Mouse (Mus musculus) adrenal gland, postnatal 14 days (tissue): ENCODE measurements around the gene Sec24a. TPM values are rescaled to one million over a fixed set of nuclear protein-coding genes. Genes with fewer than 3 reads are reported as not detected.

Experiments used
- DNase-seq: peaks from one replicate; pipeline ENCODE4 v3.0.0; 2021; ENCODE audit warnings: mixed read lengths
- total RNA-seq: library from RNA; stranded (reverse); gene quantifications from 2 replicates; pipeline ENCODE4 v1.2.3, GENCODE M21; 2021

Gene Sec24a
- total RNA-seq, 1 experiment from 2014 or later, result 37.9 TPM

DNA sequence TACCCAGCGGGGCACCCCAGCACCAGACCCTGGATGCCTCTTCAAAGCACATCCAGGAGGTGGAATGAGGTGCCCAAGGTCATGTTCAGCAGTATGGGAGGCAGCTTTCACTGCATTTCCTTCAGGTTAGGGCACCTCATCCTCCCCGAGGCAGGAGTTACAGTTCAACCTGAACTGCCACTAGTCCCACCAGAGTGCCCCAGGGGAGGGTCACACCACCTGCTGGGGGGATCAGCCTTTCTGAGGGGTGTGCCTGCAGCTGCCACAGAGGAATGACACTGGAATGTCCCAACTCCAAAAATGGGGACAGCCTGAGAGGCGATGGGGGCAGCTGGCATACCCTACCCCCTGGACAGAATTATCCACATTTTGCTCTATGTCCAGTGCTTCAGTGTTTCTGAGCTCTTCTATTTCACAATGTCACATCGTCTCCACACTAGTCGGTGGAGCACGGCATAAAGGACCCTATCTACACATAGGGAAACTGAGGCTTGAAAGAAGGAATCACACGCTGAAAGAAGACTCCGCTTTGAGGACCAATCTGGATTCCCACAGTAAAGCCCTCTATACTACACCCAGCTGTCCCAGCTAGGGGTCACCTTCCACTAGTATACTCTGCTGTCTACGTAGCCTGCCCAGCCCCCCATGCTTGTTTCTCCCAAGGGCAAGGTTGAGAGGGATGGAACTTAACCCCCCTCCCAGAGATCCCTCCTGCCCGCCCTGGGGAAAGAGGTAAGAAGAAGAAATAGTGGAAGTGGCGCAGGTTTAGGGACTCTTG lies 114.1 kb downstream of the Sec24a start:
- DNase-seq, result no peak

DNA sequence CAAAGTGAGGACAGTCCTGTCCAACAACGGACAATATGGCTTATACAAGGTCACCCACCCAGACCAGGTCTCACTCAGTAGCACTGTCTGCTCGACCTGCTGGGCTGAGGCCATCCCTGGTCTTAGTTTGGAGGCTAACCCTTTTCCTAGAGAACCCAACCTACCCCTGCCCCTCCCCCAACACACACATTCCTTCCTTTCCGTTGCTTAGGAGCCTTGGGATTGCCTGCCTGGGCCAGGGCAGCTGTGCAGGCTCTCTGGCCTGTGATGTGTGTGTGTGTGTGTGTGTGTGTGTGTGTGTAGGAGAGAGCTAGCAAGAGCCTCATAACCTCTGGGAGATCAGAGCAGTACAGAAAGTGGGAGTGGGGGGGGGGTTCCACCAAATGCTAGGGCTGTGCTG lies 114.9 kb downstream of the Sec24a start:
- peak; percentile 40 for DNase-seq

DNA sequence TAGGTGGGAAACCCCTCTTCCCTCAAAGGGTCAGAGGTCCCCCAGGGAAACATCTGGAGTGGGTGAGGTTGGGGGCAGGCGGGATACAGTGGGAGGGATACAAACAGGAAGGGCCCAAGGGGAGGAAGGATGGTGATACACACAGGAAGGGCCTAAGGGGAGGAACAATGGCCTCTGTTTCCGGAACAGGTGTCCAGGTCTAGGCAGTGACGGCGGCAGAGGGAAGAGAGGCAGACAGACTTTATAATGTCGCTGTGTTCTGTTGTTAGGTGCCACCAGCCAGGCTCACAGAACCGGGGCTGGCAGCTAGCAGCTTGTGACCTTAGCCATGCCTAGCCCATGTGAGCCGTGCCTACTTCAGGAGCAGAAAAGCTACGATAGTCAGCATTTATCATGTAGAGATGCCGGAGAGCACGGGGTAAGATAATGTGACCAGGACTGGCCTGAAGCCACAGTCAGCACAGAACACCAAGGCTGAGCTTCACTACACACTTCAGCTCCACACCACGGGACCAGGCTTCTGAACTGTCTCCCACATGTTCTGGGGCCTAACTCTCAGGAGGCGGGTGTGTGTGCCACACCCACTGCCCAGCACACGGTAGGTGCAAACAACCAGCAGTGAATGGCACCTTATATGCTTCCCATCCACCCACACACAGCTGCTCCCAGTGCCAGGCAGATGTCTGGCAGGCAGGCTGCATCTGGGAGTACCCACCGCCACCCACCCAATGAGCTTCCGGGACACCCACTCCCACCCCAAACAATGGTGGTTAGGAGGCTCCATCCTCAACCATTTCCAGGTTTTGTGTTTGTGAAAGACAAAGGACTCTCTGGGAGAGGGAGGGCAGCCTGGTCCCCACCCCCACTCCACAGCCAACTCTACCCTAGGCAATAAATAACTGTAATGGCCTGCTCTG lies 116.4 kb downstream of the Sec24a start:
- DNase-seq, result peak; percentile 62

DNA sequence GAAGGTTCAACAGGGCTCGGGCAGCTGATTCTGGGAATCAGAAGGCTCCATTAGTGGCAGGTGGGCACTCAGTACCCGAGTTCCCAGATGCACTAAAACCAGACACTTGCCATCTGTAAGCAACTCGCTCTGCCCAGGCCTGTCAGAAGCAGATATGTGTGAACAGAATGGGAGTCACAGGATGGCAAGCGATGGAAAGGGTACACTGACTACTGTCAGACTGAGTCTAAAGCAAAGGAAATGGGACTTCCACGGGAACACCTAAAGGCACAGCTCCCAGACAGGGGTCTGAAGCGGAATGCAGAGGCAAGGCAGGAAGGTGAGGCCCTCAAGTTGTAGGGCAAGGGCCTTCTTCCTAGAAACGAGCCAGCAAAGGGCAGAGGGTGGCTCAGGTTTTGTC lies 117.2 kb downstream of the Sec24a start:
- no peak for DNase-seq

DNA sequence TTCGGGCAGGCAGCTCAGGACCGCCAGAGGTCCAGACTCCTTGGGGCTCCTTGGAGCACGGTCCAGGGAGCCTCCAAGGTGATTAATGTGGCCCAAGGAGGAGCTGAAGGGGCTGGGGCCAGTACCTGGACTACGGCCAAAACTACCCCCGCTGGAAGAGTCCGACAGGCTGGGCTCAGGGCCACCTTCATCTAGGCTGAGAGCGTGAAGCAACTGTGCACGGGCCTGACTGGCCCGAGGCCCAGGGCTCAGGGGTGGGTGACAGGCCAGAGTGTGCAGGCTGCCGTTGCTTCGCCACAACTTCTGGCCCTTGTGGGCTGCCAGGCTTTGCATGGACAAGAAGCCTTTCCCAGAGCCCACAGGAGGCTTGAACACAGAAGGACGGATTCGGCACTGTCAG lies 118.1 kb downstream of the Sec24a start:
- DNase-seq, result peak; percentile 59

DNA sequence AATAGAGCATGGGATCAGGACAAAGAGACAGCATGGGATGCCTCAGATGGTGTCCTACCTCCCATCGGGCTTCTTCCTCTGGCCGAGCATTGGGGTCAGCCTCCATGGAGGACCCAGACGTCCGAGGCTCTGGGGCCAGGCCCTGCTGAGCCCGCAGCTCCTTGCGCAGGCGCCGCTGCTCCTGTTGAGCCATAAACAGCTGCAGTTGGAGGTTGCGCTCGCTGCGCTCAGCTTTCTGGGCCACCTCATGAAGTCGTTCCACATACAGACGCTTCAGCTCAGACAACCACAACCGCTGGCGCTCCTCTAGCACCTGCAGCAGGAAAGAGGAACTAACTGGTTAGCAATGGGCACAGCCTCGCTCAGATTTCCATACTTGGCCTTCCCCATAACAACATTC lies 119.2 kb downstream of the Sec24a start:
- DNase-seq, result no peak

DNA sequence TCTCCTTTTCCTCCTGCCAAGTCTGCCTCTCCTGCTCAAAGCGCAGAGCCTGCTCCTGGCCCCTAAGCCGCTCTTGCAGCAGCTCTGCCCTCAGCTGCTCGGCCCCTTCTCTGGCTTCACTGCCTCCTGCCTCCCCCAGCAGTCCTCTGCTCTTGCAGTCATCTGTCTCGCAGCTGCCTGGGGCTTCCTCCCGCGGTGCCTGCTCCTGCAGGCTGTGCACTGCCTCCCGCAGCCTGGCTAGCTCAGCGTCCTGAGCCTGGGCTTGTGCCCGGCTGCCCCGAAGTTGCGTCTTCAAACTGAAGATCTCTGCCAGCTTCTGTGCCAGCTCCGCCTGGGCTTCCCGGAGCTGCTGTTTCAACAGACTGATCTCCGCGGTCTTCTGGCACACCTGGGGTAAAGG lies 119.7 kb downstream of the Sec24a start:
- peak; percentile 61 for DNase-seq

DNA sequence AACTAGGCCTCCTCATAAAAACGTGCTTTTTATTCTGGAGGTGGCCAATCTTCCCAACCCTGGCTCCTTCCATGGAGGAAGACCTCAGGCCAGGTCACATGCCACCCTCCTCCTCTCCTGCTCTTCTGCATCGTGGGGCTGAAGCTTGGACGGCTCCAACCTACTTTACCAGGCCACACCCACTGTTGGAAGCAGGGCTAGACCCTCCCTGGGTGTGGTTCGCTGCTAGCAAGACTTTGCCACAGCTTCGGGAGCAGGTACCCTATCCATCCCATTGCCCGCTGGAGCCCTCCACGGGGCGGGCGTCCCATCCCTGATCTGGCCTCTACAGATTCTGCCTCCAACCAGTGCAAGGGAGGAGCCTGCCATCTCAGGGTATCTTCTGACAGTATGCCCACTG lies 120.2 kb downstream of the Sec24a start:
- DNase-seq, result no peak

Other genes starting within 250 kb of the Sec24a start
- 27.8 and 29.1 TPM in 2 replicates for gene Phykpl, start 178.9 kb downstream of the Sec24a start, total RNA-seq
- 354 and 356 TPM in 2 replicates for gene Hnrnpab, start 156.8 kb downstream of the Sec24a start, total RNA-seq
- 64.2 and 74.7 TPM in 2 replicates for gene Nhp2, start 143.9 kb downstream of the Sec24a start, total RNA-seq
- gene Rmnd5b, start 127.7 kb downstream of the Sec24a start, total RNA-seq, result 39.0 and 39.9 TPM in 2 replicates
- 16.2 and 18.8 TPM in 2 replicates for gene N4bp3, start 112.8 kb downstream of the Sec24a start, total RNA-seq
- 1.9 and 2.7 TPM in 2 replicates for gene D930048N14Rik, start 112.7 kb downstream of the Sec24a start, total RNA-seq
- 47.1 and 52.0 TPM in 2 replicates for gene 0610009B22Rik, start 74.8 kb downstream of the Sec24a start, total RNA-seq
- 95.1 and 99.2 TPM in 2 replicates for gene Sar1b, start 53 bp upstream of the Sec24a start, total RNA-seq
- gene Jade2, start 94.0 kb upstream of the Sec24a start, total RNA-seq, result 11.9 and 15.1 TPM in 2 replicates
- gene Cdkn2aipnl, start 204.0 kb upstream of the Sec24a start, total RNA-seq, result 20.1 and 24.9 TPM in 2 replicates
- 152 and 153 TPM in 2 replicates for gene Ube2b, start 237.1 kb upstream of the Sec24a start, total RNA-seq
- gene Cdkl3, start 240.6 kb upstream of the Sec24a start, total RNA-seq, result 4.3 and 5.6 TPM in 2 replicates